22 mouse cellular contexts compared by ENCODE assay signal in genomic region chr4:102260216-102260615, GRCm38 (mm10).
A peak's percentile ranks its signal among the peaks of the same experiment; 100 is the strongest.
DNase-seq lines count a peak whose midpoint lies in the region; ATAC-seq and TF ChIP-seq lines count a peak whose summit lies in the region.
"Had no signal": no experiment of that assay in that cellular context is flagged by ENCODE, and none has a peak within 500 bp of the region (broad histone marks: within the 10 kb centered on the region; RNA-seq: fewer than 3 reads in every experiment).

No protein-coding gene starts in this region.

- DNase-seq in hindbrain, embryonic 10.5 days (ENCODE audit: low spot score) = no peak
- no peak for DNase-seq in testis, postnatal 14 days (ENCODE audit: low spot score)
- DNase-seq in adrenal gland, adult 18-20 months (ENCODE audit: low spot score in 2 of 2) = no peak
- DNase-seq: adrenal gland, adult 2 months; adrenal gland, postnatal 10 days; adrenal gland, postnatal 25 days; cerebellum, adult 11 months; cerebellum, adult 18-20 months; cerebellum, adult 8-10 months; cerebellum, adult 9-11 months; cerebellum, postnatal 14 days; cerebellum, postnatal 36 days; embryo, embryonic 11 days had no signal

- no peak overlapping the region for H3K4me3 ChIP-seq in hindbrain, embryonic 16.5 days (ENCODE audit: low read length)
- H3K4me3 ChIP-seq in hindbrain, embryonic 10.5 days = no peak overlapping the region
- H3K4me3 ChIP-seq in testis, adult 2 months (ENCODE audit: control insufficient read depth, low read depth, low read length) = peak overlapping the region; percentile 21; the same call in 1 of the 2 replicates
- H3K4me3 ChIP-seq: embryonic facial prominence, embryonic 13.5 days; embryonic facial prominence, embryonic 15.5 days; erythroblast, embryonic 14.5 days; forebrain, embryonic 10.5 days; forebrain, embryonic 12.5 days had no signal

- no peaks in the 10 kb centered on the region for H3K4me1 ChIP-seq in hindbrain, embryonic 16.5 days (ENCODE audit: control insufficient read depth, insufficient read depth, low read depth, low read length)
- peaks cover 12% of the 10 kb centered on the region for H3K4me1 ChIP-seq in hindbrain, embryonic 10.5 days (replicated peaks)
- no peaks in the 10 kb centered on the region for H3K4me1 ChIP-seq in testis, adult 2 months (ENCODE audit: control insufficient read depth, insufficient read depth, low read length)

- H3K36me3 ChIP-seq in hindbrain, embryonic 16.5 days (ENCODE audit: control insufficient read depth, insufficient read depth, low read length) = no peaks in the 10 kb centered on the region
- H3K36me3 ChIP-seq in hindbrain, embryonic 10.5 days = no peaks in the 10 kb centered on the region
- H3K36me3 ChIP-seq in testis, adult 2 months (ENCODE audit: control insufficient read depth, insufficient read depth, low read length) = no peaks in the 10 kb centered on the region
- H3K36me3 ChIP-seq: embryonic facial prominence, embryonic 13.5 days; embryonic facial prominence, embryonic 15.5 days; forebrain, embryonic 10.5 days; forebrain, embryonic 12.5 days had no signal

- H3K9me3 ChIP-seq in hindbrain, embryonic 16.5 days (ENCODE audit: control insufficient read depth, low read length) = no peaks in the 10 kb centered on the region
- H3K9me3 ChIP-seq in hindbrain, embryonic 10.5 days = 0 out of 2 replicates have a peak, but pooled peaks cover 2% of the 10 kb centered on the region
- H3K9me3 ChIP-seq: embryonic facial prominence, embryonic 13.5 days; embryonic facial prominence, embryonic 15.5 days; forebrain, embryonic 12.5 days had no signal

- no peak overlapping the region for H3K4me2 ChIP-seq in hindbrain, embryonic 16.5 days (ENCODE audit: low read length)
- H3K4me2 ChIP-seq: embryonic facial prominence, embryonic 13.5 days; embryonic facial prominence, embryonic 15.5 days; forebrain, embryonic 12.5 days had no signal

- H3K27me3 ChIP-seq in hindbrain, embryonic 16.5 days (replicated peaks; ENCODE audit: control insufficient read depth, insufficient read depth, low read length) = no peaks in the 10 kb centered on the region
- no peaks in the 10 kb centered on the region for H3K27me3 ChIP-seq in hindbrain, embryonic 10.5 days (ENCODE audit: insufficient read depth, poor library complexity, severe bottlenecking)
- no peaks in the 10 kb centered on the region for H3K27me3 ChIP-seq in testis, adult 2 months (ENCODE audit: control insufficient read depth, insufficient read depth, low read length)
- H3K27me3 ChIP-seq: embryonic facial prominence, embryonic 13.5 days; embryonic facial prominence, embryonic 15.5 days; forebrain, embryonic 12.5 days had no signal

- no peak for TF ChIP-seq POLR2A in testis, adult 2 months (IDR thresholded peaks at IDR 0.05; ENCODE audit: control insufficient read depth, low read depth, low read length)

- no peak overlapping the region for H3K9ac ChIP-seq in hindbrain, embryonic 16.5 days (ENCODE audit: low read depth, low read length)
- H3K9ac ChIP-seq: embryonic facial prominence, embryonic 13.5 days; embryonic facial prominence, embryonic 15.5 days; forebrain, embryonic 12.5 days had no signal

- ATAC-seq in hindbrain, embryonic 16.5 days = peak; percentile 54; the same call in 1 of the 2 replicates
- ATAC-seq: activated CD4-positive, CD25-positive, alpha-beta regulatory T cell, adult 4 months; forebrain, embryonic 14.5 days had no signal

- no peak for TF ChIP-seq CTCF in testis, adult 2 months (IDR thresholded peaks at IDR 0.05; ENCODE audit: control insufficient read depth, insufficient read depth, insufficient replicate concordance, low read depth, low read length)

- H3K27ac ChIP-seq in hindbrain, embryonic 16.5 days (ENCODE audit: low read depth, low read length) = no peak overlapping the region
- no peak overlapping the region for H3K27ac ChIP-seq in hindbrain, embryonic 10.5 days
- H3K27ac ChIP-seq in testis, adult 2 months (ENCODE audit: control insufficient read depth, insufficient read depth, low read depth, low read length) = no peak overlapping the region
- H3K27ac ChIP-seq: embryonic facial prominence, embryonic 13.5 days; embryonic facial prominence, embryonic 15.5 days; forebrain, embryonic 10.5 days; forebrain, embryonic 12.5 days had no signal
